23 mouse cellular contexts compared by ENCODE assay signal in the genomic region with DNA sequence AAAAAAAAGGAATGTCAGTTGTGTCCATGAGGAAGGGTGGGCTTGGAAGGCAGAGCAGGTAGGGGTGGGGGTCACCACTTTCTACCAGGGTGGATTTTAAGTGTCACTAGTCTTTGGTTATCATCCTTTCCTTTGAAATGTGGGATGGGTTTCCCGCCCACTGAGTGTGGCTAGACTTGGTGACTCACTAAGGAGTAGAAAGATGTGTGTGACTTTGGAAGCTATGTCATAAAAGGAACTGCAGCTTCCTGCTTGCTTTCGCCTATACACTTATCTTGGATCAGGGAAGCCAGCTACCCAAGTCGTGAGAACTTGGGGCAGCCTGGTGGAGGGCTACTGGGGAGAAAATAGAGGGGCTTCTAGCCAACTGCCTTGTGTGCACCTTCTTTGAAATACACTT.
"Had no signal": no experiment of that assay in that cellular context is flagged by ENCODE, and none has a peak within 500 bp of the region (broad histone marks: within the 10 kb centered on the region; RNA-seq: fewer than 3 reads in every experiment).

No protein-coding gene starts in this region.

- ATAC-seq: liver, postnatal 0 days; lung, postnatal 0 days had no signal

- H3K27me3 ChIP-seq: kidney, embryonic 15.5 days; limb, embryonic 12.5 days; limb, embryonic 15.5 days; neural tube, embryonic 12.5 days; neural tube, embryonic 15.5 days; stomach, embryonic 15.5 days had no signal

- DNase-seq: kidney, adult 11 months; kidney, adult 8-10 months; kidney, postnatal 10 days; kidney, postnatal 36 days; layer of hippocampus, postnatal 36 days; left cerebral cortex, postnatal 4 days; liver, postnatal 0 days; lung, embryonic 14.5 days; lung, postnatal 36 days; midbrain, embryonic 14.5 days; right cerebral cortex, postnatal 25 days; spleen, adult 18-20 months; thymus, postnatal 25 days had no signal

- H3K4me2 ChIP-seq: kidney, embryonic 15.5 days; limb, embryonic 12.5 days; limb, embryonic 15.5 days; liver, embryonic 11.5 days; lung, embryonic 14.5 days; neural tube, embryonic 12.5 days; neural tube, embryonic 15.5 days; stomach, embryonic 15.5 days had no signal

- H3K9me3 ChIP-seq: kidney, embryonic 15.5 days; limb, embryonic 15.5 days; neural tube, embryonic 12.5 days; neural tube, embryonic 15.5 days; stomach, embryonic 15.5 days had no signal

- H3K36me3 ChIP-seq: kidney, embryonic 15.5 days; limb, embryonic 12.5 days; limb, embryonic 15.5 days; neural tube, embryonic 12.5 days; neural tube, embryonic 15.5 days; stomach, embryonic 15.5 days had no signal

- H3K27ac ChIP-seq: kidney, embryonic 15.5 days; left cerebral cortex, adult 2 months; limb, embryonic 12.5 days; limb, embryonic 15.5 days; liver, embryonic 14.5 days; neural tube, embryonic 12.5 days; neural tube, embryonic 15.5 days; stomach, embryonic 15.5 days had no signal

- H3K4me3 ChIP-seq: kidney, embryonic 15.5 days; left cerebral cortex, adult 2 months; limb, embryonic 12.5 days; limb, embryonic 15.5 days; neural tube, embryonic 12.5 days; neural tube, embryonic 15.5 days; stomach, embryonic 15.5 days had no signal

- H3K9ac ChIP-seq: kidney, embryonic 15.5 days; limb, embryonic 12.5 days; limb, embryonic 15.5 days; liver, embryonic 14.5 days; liver, postnatal 0 days; lung, embryonic 14.5 days; neural tube, embryonic 12.5 days; neural tube, embryonic 15.5 days; stomach, embryonic 15.5 days had no signal

- H3K4me1 ChIP-seq: kidney, embryonic 15.5 days; limb, embryonic 12.5 days; neural tube, embryonic 12.5 days; neural tube, embryonic 15.5 days; stomach, embryonic 15.5 days had no signal
